Mouse (Mus musculus) intestine, embryonic 15.5 days (tissue): ENCODE measurements at regions not wholly inside any gene's neighbourhood (a gene's known extent, or its start where the extent isn't known, plus 50 kb on each side); places are given as distances from the start of the nearest gene placed in this dataset.

ENCODE experiments used
- ATAC-seq: fragments of 200-750 bp; cut with Nextera tagmentation; 2 replicates; pipeline ENCODE4 v1.8.0; 2017; ENCODE audit warnings: moderate TSS enrichment, moderate library complexity
- H3K27ac ChIP-seq: fragments of 300-500 bp; sonication (generic); 2 replicates; pipeline ENCODE4 v1.5.1; 2015; ENCODE audit warnings: mild to moderate bottlenecking, inconsistent platforms
- H3K27me3 ChIP-seq: fragments of 300-500 bp; sonication (generic); replicated peaks from 2 replicates; pipeline ENCODE4 v1.6.1; 2015; ENCODE audit warnings: inconsistent platforms
- H3K36me3 ChIP-seq: fragments of 300-500 bp; sonication (generic); 2 replicates; pipeline ENCODE4 v1.6.1; 2015; ENCODE audit warnings: inconsistent platforms
- H3K4me1 ChIP-seq: fragments of 300-500 bp; sonication (generic); replicated peaks from 2 replicates; pipeline ENCODE4 v1.6.1; 2015; ENCODE audit warnings: inconsistent platforms
- H3K4me2 ChIP-seq: fragments of 300-500 bp; sonication (generic); replicated peaks from 2 replicates; pipeline ENCODE4 v1.6.1; 2015; ENCODE audit warnings: mild to moderate bottlenecking, inconsistent platforms
- H3K4me3 ChIP-seq: fragments of 300-500 bp; sonication (generic); replicated peaks from 2 replicates; pipeline ENCODE4 v1.5.1; 2015; ENCODE audit warnings: inconsistent platforms
- H3K9ac ChIP-seq: fragments of 300-500 bp; sonication (generic); 2 replicates; pipeline ENCODE4 v1.6.1; 2015; ENCODE audit warnings: inconsistent platforms
- H3K9me3 ChIP-seq: fragments of 300-500 bp; sonication (generic); 2 replicates; pipeline ENCODE4 v1.6.1; 2016; ENCODE audit warnings: inconsistent platforms
- WGBS: fragments of 180-500 bp; shearing (Covaris S2); methylation state at CpG from one replicate; pipeline ENCODE4 v1.1.7; 2015; 5-methylcytosine and 5-hydroxymethylcytosine counted together

DNA sequence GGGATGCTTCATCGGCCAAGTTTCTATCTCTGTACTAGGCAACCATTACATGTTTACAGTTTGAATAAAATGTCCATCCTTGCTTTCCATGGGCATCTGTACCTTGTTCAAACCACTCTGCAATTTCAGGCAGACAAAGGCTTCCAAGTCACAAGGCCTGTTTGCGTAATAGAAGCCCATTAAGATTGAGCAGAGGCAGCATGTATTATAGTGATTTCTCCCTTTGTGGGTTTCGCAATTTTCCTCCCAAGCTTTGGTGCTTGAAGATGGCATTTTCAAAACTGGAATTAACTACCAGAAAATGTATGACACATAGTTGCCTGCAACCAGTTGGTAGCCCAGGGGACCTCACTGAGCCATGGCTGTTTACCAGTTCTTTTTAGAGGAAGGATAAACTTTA lies 158.9 kb upstream of the Pkn2 start:
- H3K4me2 ChIP-seq, result no peak overlapping the region
- H3K9ac ChIP-seq, result no peak overlapping the region
- H3K4me1 ChIP-seq, result no peaks in the 10 kb centered on the region
- no peaks in the 10 kb centered on the region for H3K36me3 ChIP-seq
- WGBS, result 92% methylated on average over 3 of the region's 3 CpGs
- H3K27ac ChIP-seq, result no peak overlapping the region
- H3K27me3 ChIP-seq, result no peaks in the 10 kb centered on the region
- no peak for ATAC-seq
- no peaks in the 10 kb centered on the region for H3K9me3 ChIP-seq
- no peak overlapping the region for H3K4me3 ChIP-seq

- Histone ChIP-seq H3K36me3 (no peaks in the 10 kb centered on the region), H3K9ac (no peak overlapping the region), H3K27me3 (no peaks in the 10 kb centered on the region), H3K4me3 (no peak overlapping the region), H3K9me3 (no peaks in the 10 kb centered on the region), H3K27ac (no peak overlapping the region), H3K4me2 (no peak overlapping the region), H3K4me1 (no peaks in the 10 kb centered on the region)
- ATAC-seq, result no peak
- 60% methylated on average over 1 of the region's 1 CpGs for WGBS
These were observed 154.3 kb upstream of the Pkn2 start for GRCm38 (mm10) chr3:143036108-143036507.

GRCm38 (mm10) chr3:143034588-143034987 lies 152.8 kb upstream of the Pkn2 start:
- Histone ChIP-seq H3K4me3 (no peak overlapping the region), H3K9ac (no peak overlapping the region), H3K27me3 (no peaks in the 10 kb centered on the region), H3K27ac (no peak overlapping the region), H3K4me2 (0 out of 2 replicates have a peak overlapping the region, but pooled peaks have one; percentile 22), H3K9me3 (no peaks in the 10 kb centered on the region), H3K4me1 (no peaks in the 10 kb centered on the region), H3K36me3 (no peaks in the 10 kb centered on the region)
- ATAC-seq, result no peak
- whole genome bisulfite sequencing, result 50% methylated on average over 9 of the region's 9 CpGs

DNA sequence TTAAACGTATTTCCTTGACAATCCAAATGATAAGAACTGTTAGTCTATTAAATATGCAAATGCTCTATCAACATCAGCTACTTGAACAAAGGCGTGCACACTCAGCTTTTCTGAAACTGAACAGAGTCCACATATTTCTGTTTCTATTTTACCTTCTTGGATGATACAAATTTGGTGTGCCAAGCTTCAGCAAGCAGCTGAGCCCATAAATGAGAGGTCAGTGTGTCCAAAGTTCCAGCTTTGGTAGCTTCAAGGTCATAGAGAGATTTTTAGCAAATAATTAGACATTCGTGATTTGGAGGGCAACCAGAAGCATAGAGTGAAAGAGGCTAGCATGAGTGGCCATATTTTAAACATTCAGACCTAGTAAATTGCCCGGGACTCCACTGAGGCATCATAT lies 140.7 kb upstream of the Pkn2 start:
- Histone ChIP-seq H3K4me1 (no peaks in the 10 kb centered on the region), H3K4me3 (no peak overlapping the region), H3K4me2 (no peak overlapping the region), H3K9ac (no peak overlapping the region), H3K27me3 (no peaks in the 10 kb centered on the region), H3K9me3 (no peaks in the 10 kb centered on the region), H3K27ac (no peak overlapping the region), H3K36me3 (no peaks in the 10 kb centered on the region)
- 63% methylated on average over 4 of the region's 4 CpGs for WGBS
- no peak for ATAC-seq

DNA sequence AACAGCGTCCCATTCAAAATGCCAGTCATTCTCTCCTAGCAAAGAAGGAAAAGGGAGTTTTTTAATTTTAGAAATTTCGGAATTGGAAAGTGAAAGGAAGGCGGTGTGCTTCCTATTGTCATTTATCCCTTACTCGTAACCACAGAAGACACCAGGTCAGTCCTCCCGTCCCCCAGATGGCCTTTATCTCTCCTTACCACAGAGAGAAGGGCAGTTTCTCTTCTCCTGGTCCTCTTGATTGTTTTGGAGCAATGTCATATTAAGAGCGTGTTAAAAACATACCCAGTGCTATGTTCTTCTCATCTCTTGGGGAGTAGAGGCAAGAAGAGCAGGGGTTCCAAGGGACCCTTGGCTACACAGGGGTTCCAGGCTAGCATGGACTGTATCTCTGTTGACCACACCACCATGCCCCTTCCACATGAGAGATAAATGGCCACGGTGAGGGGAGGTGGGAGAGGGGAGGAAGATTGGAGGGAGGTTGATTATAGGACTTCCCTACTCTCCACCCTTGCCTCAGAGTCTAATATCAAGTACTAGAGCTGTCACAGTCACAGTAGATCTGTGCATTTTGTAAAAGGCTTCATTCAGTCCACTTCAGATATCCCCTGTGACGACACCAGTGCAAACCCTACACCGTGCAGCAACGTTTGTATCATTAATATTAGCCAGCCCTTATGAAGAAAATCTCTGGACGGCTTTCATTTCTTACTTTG lies 139.5 kb upstream of the Pkn2 start:
- H3K27ac ChIP-seq, result no peak overlapping the region
- H3K27me3 ChIP-seq, result no peaks in the 10 kb centered on the region
- no peak overlapping the region for H3K9ac ChIP-seq
- no peak for ATAC-seq
- no peak overlapping the region for H3K4me2 ChIP-seq
- no peaks in the 10 kb centered on the region for H3K9me3 ChIP-seq
- no peaks in the 10 kb centered on the region for H3K36me3 ChIP-seq
- H3K4me1 ChIP-seq, result no peaks in the 10 kb centered on the region
- whole genome bisulfite sequencing, result 79% methylated on average over 11 of the region's 11 CpGs
- no peak overlapping the region for H3K4me3 ChIP-seq

- no peak for ATAC-seq
- no peak overlapping the region for H3K4me2 ChIP-seq
- no peak overlapping the region for H3K4me3 ChIP-seq
- no peak overlapping the region for H3K27ac ChIP-seq
- H3K9me3 ChIP-seq, result no peaks in the 10 kb centered on the region
- H3K9ac ChIP-seq, result no peak overlapping the region
- 90% methylated on average over 4 of the region's 4 CpGs for WGBS
- no peaks in the 10 kb centered on the region for H3K36me3 ChIP-seq
- H3K27me3 ChIP-seq, result no peaks in the 10 kb centered on the region
- H3K4me1 ChIP-seq, result no peaks in the 10 kb centered on the region
These were observed 135.7 kb upstream of the Pkn2 start for GRCm38 (mm10) chr3:143017480-143017879.

DNA sequence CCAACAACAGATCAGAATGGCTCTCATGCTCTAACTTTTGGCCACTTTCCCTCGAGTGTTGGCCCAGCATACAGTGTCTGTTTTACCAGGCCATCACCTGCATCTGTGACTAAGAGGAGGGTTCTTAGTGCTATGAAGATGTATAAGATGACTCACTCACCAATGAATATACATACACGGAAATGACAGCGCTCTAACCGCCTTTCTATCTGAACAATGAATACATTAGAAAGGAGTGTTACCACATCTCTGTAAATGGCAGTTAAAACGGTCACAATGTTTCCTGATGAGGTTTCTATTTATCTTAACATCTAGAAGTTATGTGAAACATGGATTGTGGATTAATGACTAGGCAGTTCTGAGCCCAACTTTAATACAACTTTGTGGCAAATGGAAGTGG lies 135.0 kb upstream of the Pkn2 start:
- no peak overlapping the region for H3K27ac ChIP-seq
- H3K4me2 ChIP-seq, result no peak overlapping the region
- no peak overlapping the region for H3K4me3 ChIP-seq
- no peaks in the 10 kb centered on the region for H3K27me3 ChIP-seq
- H3K36me3 ChIP-seq, result no peaks in the 10 kb centered on the region
- H3K9ac ChIP-seq, result no peak overlapping the region
- 75% methylated on average over 5 of the region's 5 CpGs for WGBS
- H3K9me3 ChIP-seq, result no peaks in the 10 kb centered on the region
- no peaks in the 10 kb centered on the region for H3K4me1 ChIP-seq
- no peak for ATAC-seq

DNA sequence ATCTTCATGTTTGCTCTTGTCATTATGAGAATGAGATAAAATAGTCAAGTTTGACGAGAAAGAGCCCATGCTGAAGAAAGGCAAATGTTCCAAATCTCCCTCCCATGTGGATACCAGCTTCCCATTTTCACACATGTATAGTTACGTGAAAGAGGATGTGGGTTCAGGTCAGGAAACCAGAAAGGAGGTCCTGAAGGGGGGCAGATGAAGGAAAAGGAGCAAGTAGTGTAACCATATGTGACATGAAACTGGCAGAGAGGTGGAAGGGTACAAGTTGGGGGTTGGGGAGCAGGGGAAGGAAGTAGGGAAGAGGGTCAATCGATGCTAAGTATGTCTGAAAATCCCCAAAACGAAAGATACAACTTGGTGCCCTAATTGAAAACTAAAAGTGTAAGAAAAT lies 132.6 kb upstream of the Pkn2 start:
- no peak overlapping the region for H3K4me3 ChIP-seq
- no peak overlapping the region for H3K4me2 ChIP-seq
- H3K27me3 ChIP-seq, result no peaks in the 10 kb centered on the region
- H3K9me3 ChIP-seq, result no peaks in the 10 kb centered on the region
- no peak overlapping the region for H3K9ac ChIP-seq
- ATAC-seq, result no peak
- H3K4me1 ChIP-seq, result no peaks in the 10 kb centered on the region
- no peaks in the 10 kb centered on the region for H3K36me3 ChIP-seq
- no peak overlapping the region for H3K27ac ChIP-seq
- 77% methylated on average over 4 of the region's 4 CpGs for WGBS

DNA sequence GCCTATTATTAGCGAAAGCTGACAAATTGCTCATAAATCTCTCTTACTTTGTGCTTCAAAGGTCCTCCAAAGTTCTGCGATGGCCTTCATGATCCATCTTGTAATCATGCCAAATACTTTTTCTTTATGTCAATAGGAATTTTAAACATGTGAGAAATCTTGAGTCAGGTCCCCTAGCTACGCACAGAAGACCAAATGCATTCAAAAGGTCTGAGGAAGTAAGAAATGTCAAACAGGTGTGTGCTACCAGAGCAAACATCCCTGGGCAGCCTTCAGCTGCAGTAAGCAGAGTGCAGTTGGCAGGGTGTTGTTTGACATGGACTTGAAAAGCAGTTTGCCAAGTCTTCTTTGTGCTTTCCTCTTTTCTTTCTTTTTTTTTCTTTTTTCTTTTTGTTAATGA lies 125.2 kb upstream of the Pkn2 start:
- no peaks in the 10 kb centered on the region for H3K9me3 ChIP-seq
- no peak overlapping the region for H3K9ac ChIP-seq
- H3K36me3 ChIP-seq, result no peaks in the 10 kb centered on the region
- H3K27ac ChIP-seq, result no peak overlapping the region
- H3K4me2 ChIP-seq, result no peak overlapping the region
- H3K4me1 ChIP-seq, result no peaks in the 10 kb centered on the region
- H3K27me3 ChIP-seq, result no peaks in the 10 kb centered on the region
- WGBS, result 72% methylated on average over 3 of the region's 3 CpGs
- no peak for ATAC-seq
- no peak overlapping the region for H3K4me3 ChIP-seq

DNA sequence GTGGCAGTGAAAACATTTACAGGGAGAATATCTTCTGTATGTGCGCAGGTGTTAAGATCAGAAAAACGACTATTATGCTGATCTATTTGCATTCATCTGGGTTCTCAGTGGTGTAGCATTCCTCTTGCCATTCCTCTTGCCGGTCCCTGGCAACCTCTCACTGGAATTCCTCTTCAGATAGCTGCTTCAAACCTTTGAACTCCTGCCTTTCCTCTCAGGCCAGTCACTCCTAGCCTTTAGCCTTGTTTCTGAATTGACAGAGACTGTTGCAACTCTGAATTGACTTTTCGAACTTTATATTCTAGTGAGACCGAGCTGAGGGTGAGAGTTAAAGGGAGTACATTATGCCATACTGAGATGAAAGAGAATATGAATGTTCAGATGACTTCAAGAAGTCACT lies 120.1 kb upstream of the Pkn2 start:
- no peak overlapping the region for H3K27ac ChIP-seq
- no peaks in the 10 kb centered on the region for H3K9me3 ChIP-seq
- H3K36me3 ChIP-seq, result no peaks in the 10 kb centered on the region
- no peak overlapping the region for H3K9ac ChIP-seq
- H3K27me3 ChIP-seq, result no peaks in the 10 kb centered on the region
- ATAC-seq, result no peak
- no peaks in the 10 kb centered on the region for H3K4me1 ChIP-seq
- 75% methylated on average over 5 of the region's 5 CpGs for WGBS
- no peak overlapping the region for H3K4me2 ChIP-seq
- H3K4me3 ChIP-seq, result no peak overlapping the region

GRCm38 (mm10) chr3:142995981-142996743 lies 114.4 kb upstream of the Pkn2 start:
- Histone ChIP-seq H3K9ac (no peak overlapping the region), H3K4me3 (no peak overlapping the region), H3K27ac (no peak overlapping the region), H3K36me3 (no peaks in the 10 kb centered on the region), H3K27me3 (no peaks in the 10 kb centered on the region), H3K4me1 (no peaks in the 10 kb centered on the region), H3K9me3 (no peaks in the 10 kb centered on the region), H3K4me2 (no peak overlapping the region)
- 55% methylated on average over 3 of the region's 3 CpGs for WGBS
- no peak for ATAC-seq

DNA sequence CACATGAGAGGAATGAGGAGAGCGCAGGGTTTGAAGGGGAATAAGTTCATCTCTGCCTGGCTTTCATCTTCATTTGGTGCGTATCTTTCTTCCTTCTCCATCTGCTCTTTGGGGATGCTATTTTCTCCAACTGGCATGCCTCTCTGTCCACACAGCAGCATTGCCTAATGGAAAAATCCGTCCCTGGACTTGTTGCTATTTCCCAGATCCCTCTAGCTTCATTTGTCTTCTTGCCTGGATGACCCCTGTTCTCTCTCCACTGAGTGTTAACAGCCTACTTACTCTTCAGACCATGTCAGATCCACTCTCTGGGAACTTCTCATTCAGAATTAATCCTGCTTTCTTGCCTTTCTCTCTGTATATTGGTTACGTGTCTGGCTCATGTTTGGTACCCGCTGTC lies 102.7 kb upstream of the Pkn2 start:
- Histone ChIP-seq H3K36me3 (no peaks in the 10 kb centered on the region), H3K27ac (no peak overlapping the region), H3K4me3 (no peak overlapping the region), H3K27me3 (no peaks in the 10 kb centered on the region), H3K9me3 (no peaks in the 10 kb centered on the region), H3K9ac (no peak overlapping the region), H3K4me1 (no peaks in the 10 kb centered on the region), H3K4me2 (no peak overlapping the region)
- WGBS, result 57% methylated on average over 5 of the region's 5 CpGs
- no peak for ATAC-seq

DNA sequence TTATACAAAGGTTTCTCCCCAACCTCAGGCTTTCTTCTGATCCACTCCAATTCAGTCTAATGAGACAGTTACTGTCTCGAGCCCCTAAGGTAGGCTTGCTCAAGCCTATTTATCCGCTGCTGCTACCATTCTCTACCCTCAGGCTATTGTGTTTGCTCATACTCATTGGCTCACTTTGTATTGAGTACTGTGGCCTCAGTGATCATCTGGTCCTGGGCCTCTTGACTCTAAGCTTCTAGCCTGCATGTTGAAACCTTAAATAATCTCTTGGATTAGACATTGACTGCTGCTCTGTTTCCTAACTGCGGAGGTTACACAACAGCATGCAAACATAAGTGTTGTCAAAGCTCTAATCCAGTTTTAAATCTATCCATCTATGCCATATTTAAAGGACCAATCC lies 99.4 kb upstream of the Pkn2 start:
- no peaks in the 10 kb centered on the region for H3K27me3 ChIP-seq
- H3K4me3 ChIP-seq, result no peak overlapping the region
- no peaks in the 10 kb centered on the region for H3K4me1 ChIP-seq
- no peaks in the 10 kb centered on the region for H3K36me3 ChIP-seq
- WGBS, result 85% methylated on average over 3 of the region's 3 CpGs
- no peaks in the 10 kb centered on the region for H3K9me3 ChIP-seq
- ATAC-seq, result no peak
- H3K4me2 ChIP-seq, result no peak overlapping the region
- no peak overlapping the region for H3K9ac ChIP-seq
- H3K27ac ChIP-seq, result no peak overlapping the region
